Mouse (Mus musculus): Measurements from ENCODE around the gene Atg7. TPM values are rescaled to one million over a fixed set of nuclear protein-coding genes. Genes with fewer than 3 reads are reported as not detected.
"Not testable (repeated sequence)": the region's sequence is repeated elsewhere in the genome, so short reads cannot be mapped to it uniquely, and the experiment has no call there.

Atg7 gene
- total and polyA plus RNA-seq, 2 experiments, result 18.8 to 31.7 TPM

- H3K36me3 ChIP-seq (ENCODE audit: control insufficient read depth, insufficient read depth, low read length), result no peaks in the 10 kb centered on the region; the same call in 1 of the 2 replicates
- H3K27me3 ChIP-seq (ENCODE audit: control insufficient read depth, insufficient read depth, low read length), result no peaks in the 10 kb centered on the region
- peaks cover 65% of the 10 kb centered on the region for H3K79me2 ChIP-seq (ENCODE audit: control insufficient read depth, insufficient read depth, low read length)
- TF ChIP-seq POLR2A (IDR thresholded peaks at IDR 0.05; ENCODE audit: extremely low read depth, insufficient read depth, low read length) (no peak), CTCF (IDR thresholded peaks at IDR 0.05; ENCODE audit: low read depth, low read length) (no peak)
- no peak overlapping the region for H3K4me3 ChIP-seq (ENCODE audit: insufficient read depth, low read depth, low read length)
- peak overlapping the region; percentile 60 for H3K27ac ChIP-seq (replicated peaks; ENCODE audit: insufficient read depth, low read depth, low read length)
- H3K4me1 ChIP-seq (ENCODE audit: control insufficient read depth, insufficient read depth, low read length), result peaks cover 37% of the 10 kb centered on the region
- peak; percentile 52 for DNase-seq (ENCODE audit: extremely low read depth, low read depth, low spot score)
- WGBS, result 33% methylated on average over 11 of the region's 11 CpGs
- no peak overlapping the region for H3K9ac ChIP-seq (ENCODE audit: low read depth, low read length)
Observed at GRCm38 (mm10) chr6:114886504-114887361, 243.8 kb downstream of the Atg7 start.

- H3K36me3 ChIP-seq (ENCODE audit: control insufficient read depth, insufficient read depth, low read length), result no peaks in the 10 kb centered on the region; the same call in 1 of the 2 replicates
- peaks cover 46% of the 10 kb centered on the region for H3K4me1 ChIP-seq (ENCODE audit: control insufficient read depth, insufficient read depth, low read length)
- peak; percentile 58 for DNase-seq (ENCODE audit: extremely low read depth, low read depth, low spot score)
- peaks cover 59% of the 10 kb centered on the region for H3K79me2 ChIP-seq (ENCODE audit: control insufficient read depth, insufficient read depth, low read length)
- H3K27ac ChIP-seq (replicated peaks; ENCODE audit: insufficient read depth, low read depth, low read length), result peak overlapping the region; percentile 71
- H3K27me3 ChIP-seq (ENCODE audit: control insufficient read depth, insufficient read depth, low read length), result no peaks in the 10 kb centered on the region
- 71% methylated on average over 13 of the region's 13 CpGs for WGBS
- TF ChIP-seq POLR2A (IDR thresholded peaks at IDR 0.05; ENCODE audit: extremely low read depth, insufficient read depth, low read length) (no peak), CTCF (IDR thresholded peaks at IDR 0.05; ENCODE audit: low read depth, low read length) (peak; percentile 45)
- peak overlapping the region; percentile 14; the same call in 1 of the 2 replicates for H3K4me3 ChIP-seq (ENCODE audit: insufficient read depth, low read depth, low read length)
- peak overlapping the region; percentile 68 for H3K9ac ChIP-seq (ENCODE audit: low read depth, low read length)
Observed at GRCm38 (mm10) chr6:114888922-114889321, 246.0 kb downstream of the Atg7 start.

DNA sequence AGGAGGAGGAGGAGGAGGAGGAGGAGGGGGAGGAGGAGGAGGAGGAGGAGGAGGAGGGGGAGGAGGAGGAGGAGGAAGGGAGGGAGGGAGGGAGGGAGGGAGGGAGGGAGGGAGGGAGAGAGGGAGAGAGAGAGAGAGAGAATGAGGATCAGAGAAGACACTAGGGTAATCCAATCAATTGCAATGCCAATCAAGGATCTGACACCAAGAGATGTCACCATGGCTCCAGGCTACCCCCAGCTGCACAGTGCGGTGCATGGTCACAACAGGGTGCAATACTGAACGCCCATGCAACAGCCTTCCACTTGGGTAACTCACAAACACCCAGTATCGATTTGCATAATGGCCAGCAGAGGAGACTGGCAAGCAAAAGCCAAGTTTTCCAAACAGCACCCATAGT, 247.1 kb downstream of the Atg7 start:
- H3K79me2 ChIP-seq (ENCODE audit: control insufficient read depth, insufficient read depth, low read length), result peaks cover 52% of the 10 kb centered on the region
- H3K27ac ChIP-seq (replicated peaks; ENCODE audit: insufficient read depth, low read depth, low read length), result peak overlapping the region; percentile 97
- H3K27me3 ChIP-seq (ENCODE audit: control insufficient read depth, insufficient read depth, low read length); DNase-seq (ENCODE audit: extremely low read depth, low read depth, low spot score); H3K36me3 ChIP-seq (ENCODE audit: control insufficient read depth, insufficient read depth, low read length): not testable (repeated sequence)
- peaks cover 54% of the 10 kb centered on the region for H3K4me1 ChIP-seq (ENCODE audit: control insufficient read depth, insufficient read depth, low read length)
- peak overlapping the region; percentile 52 for H3K9ac ChIP-seq (ENCODE audit: low read depth, low read length)
- peak overlapping the region; percentile 8; the same call in 1 of the 2 replicates for H3K4me3 ChIP-seq (ENCODE audit: insufficient read depth, low read depth, low read length)
- 24% methylated on average over 3 of the region's 3 CpGs for WGBS

DNA sequence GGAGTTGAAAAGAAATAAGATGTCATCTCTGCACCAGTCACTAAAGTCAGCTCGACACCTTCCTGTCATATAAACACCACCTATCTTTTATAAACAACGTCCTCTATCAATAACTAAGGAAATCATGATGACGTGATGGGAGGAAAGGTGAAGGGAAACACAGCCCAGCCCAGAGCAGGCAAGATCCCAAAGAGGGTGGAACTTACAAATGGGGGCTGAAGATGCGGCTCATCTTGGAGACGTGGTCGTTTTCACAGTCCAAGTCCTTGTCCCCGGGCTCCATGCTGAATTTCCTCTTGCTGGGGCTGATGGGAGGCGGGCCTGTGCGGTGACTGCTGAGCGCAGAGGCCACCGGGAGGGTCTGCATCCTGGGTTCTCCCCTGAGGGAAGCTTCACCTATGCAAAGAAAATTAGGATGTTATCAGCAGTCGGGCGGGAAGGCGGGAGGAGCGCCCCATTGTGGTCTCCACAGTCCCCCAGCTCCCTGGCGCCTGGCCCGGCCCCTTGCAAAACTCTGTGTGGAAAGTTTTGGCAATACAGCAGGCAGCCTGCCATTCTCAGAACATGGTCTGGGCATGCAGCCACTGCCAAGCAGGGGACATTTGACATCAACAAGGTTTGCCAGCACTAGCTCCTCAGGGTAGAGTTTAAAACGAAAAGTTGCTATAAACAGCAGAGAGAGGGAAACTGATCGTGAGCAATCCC, 247.7 kb downstream of the Atg7 start:
- peaks cover 57% of the 10 kb centered on the region for H3K4me1 ChIP-seq (ENCODE audit: control insufficient read depth, insufficient read depth, low read length)
- H3K27me3 ChIP-seq (ENCODE audit: control insufficient read depth, insufficient read depth, low read length), result no peaks in the 10 kb centered on the region

GRCm38 (mm10) chr6:114891272-114891671, 248.4 kb downstream of the Atg7 start:
- Histone ChIP-seq H3K27me3 (ENCODE audit: control insufficient read depth, insufficient read depth, low read length) (no peaks in the 10 kb centered on the region), H3K79me2 (ENCODE audit: control insufficient read depth, insufficient read depth, low read length) (peaks cover 46% of the 10 kb centered on the region), H3K4me1 (ENCODE audit: control insufficient read depth, insufficient read depth, low read length) (peaks cover 60% of the 10 kb centered on the region), H3K4me3 (ENCODE audit: insufficient read depth, low read depth, low read length) (no peak overlapping the region), H3K9ac (ENCODE audit: low read depth, low read length) (peak overlapping the region; percentile 11), H3K36me3 (ENCODE audit: control insufficient read depth, insufficient read depth, low read length) (no peaks in the 10 kb centered on the region; the same call in 1 of the 2 replicates), H3K27ac (replicated peaks; ENCODE audit: insufficient read depth, low read depth, low read length) (peak overlapping the region; percentile 97)
- 82% methylated on average over 12 of the region's 12 CpGs for WGBS
- DNase-seq (ENCODE audit: extremely low read depth, low read depth, low spot score), result no peak
- TF ChIP-seq POLR2A (IDR thresholded peaks at IDR 0.05; ENCODE audit: extremely low read depth, insufficient read depth, low read length) (no peak), CTCF (IDR thresholded peaks at IDR 0.05; ENCODE audit: low read depth, low read length) (no peak)

More for the DNA sequence above, 247.7 kb downstream of the Atg7 start:
- WGBS, result 7% methylated on average over 19 of the region's 19 CpGs
- TF ChIP-seq POLR2A (IDR thresholded peaks at IDR 0.05; ENCODE audit: extremely low read depth, insufficient read depth, low read length) (no peak), CTCF (IDR thresholded peaks at IDR 0.05; ENCODE audit: low read depth, low read length) (peak; percentile 23; the same call in 1 of the 2 replicates)
- peak overlapping the region; percentile 67 for H3K9ac ChIP-seq (ENCODE audit: low read depth, low read length)
- peak overlapping the region; percentile 97 for H3K27ac ChIP-seq (replicated peaks; ENCODE audit: insufficient read depth, low read depth, low read length)
- H3K36me3 ChIP-seq (ENCODE audit: control insufficient read depth, insufficient read depth, low read length), result no peaks in the 10 kb centered on the region; the same call in 1 of the 2 replicates
- DNase-seq (ENCODE audit: extremely low read depth, low read depth, low spot score), result peak; percentile 94
- H3K79me2 ChIP-seq (ENCODE audit: control insufficient read depth, insufficient read depth, low read length), result peaks cover 49% of the 10 kb centered on the region
- peak overlapping the region; percentile 49 for H3K4me3 ChIP-seq (ENCODE audit: insufficient read depth, low read depth, low read length)
